Mouse (Mus musculus) retina, adult 2 months (tissue): ENCODE data around the gene Cpne5.
"Not testable (repeated sequence)": the region's sequence is repeated elsewhere in the genome, so short reads cannot be mapped to it uniquely, and the experiment has no call there.

Source experiments
- DNase-seq: peaks from one replicate; pipeline ENCODE4 v3.0.0-alpha.2; 2012; ENCODE audit warnings: low read depth, low spot score

Gene Cpne5

GRCm38 (mm10) chr17:29137906-29138305 lies 100.1 kb downstream of the Cpne5 start:
- no peak for DNase-seq

DNA sequence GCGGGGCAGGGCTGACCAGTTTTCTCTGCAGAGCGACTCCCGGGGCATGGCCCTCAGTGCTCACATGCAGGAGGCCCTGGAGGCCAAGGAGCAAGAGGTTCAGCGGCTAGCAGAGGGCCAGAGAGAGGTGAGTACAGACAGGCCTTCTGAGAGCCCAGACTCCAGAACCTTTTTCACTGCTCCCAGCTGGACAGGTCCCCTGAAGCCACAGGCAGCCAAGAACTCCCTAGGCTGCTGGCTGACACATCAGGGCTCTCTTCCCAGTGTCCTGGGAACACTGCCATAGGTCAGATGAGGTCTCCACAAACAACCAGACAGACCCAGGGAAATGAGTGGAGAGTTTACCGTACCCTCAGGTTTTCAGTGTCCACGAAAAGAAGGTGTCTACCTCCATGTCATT lies 101.7 kb downstream of the Cpne5 start:
- DNase-seq = no peak

DNA sequence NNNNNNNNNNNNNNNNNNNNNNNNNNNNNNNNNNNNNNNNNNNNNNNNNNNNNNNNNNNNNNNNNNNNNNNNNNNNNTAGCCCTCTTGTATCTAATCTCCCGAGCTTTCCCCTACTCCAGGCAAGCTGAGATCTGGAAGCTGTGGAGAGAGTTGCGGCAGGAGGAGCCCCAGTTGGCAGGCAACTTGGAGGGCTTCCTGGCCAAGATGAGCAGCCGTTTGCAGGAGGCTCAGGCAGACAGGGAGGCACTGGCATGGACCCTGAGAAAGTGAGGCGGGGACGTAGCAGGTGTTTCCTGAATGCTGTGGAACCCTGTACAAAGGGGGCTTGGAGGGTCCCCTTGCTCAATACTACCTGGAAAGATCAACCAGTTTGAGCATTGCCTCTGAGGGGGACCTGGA lies 102.9 kb downstream of the Cpne5 start:
- no peak for DNase-seq

GRCm38 (mm10) chr17:29129341-29129740 lies 108.6 kb downstream of the Cpne5 start:
- DNase-seq = no peak

DNA sequence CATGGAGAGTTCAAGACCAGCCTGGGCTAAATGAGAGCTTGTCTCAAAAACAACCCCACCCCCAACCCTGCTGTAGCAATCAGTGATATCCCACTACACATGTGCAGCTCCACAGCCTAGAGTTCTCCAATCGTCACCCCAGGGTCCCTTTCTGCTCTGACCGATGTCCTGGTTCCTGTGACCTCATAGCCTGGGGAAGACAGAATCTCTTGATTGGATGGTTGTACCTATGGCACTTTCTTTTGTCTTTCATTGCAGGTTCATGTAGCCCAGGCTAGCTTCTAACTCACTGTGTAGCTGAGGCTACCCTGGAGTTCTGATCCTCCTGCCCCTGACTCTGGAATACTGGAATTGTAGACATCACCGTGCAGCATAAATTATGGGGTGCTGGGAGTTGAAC lies 111.4 kb downstream of the Cpne5 start:
- DNase-seq = no peak

- DNase-seq = no peak
Measured at GRCm38 (mm10) chr17:29123578-29124174, 114.3 kb downstream of the Cpne5 start.

GRCm38 (mm10) chr17:29122817-29123216 lies 115.2 kb downstream of the Cpne5 start:
- no peak for DNase-seq

GRCm38 (mm10) chr17:29120666-29121065 lies 117.3 kb downstream of the Cpne5 start:
- no peak for DNase-seq

DNA sequence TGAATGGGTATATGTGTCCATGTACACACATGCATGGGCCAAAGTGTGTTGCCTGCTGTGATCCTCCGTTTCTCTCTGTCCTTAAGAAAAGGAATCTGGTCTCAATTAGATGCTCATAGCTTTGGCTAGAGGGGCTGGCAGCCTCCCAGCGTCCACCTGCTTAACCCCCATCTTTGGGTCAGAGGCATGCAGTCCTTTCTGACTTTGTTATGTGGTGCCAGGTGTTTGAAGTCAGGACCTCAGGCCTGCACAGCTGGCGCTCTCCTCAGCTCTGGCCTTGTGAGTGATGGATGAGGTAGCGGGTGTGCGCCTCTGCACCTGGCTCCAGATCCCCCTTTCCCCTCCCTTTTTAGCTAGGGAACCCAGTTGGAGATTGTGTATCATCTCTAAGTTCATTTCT lies 119.9 kb downstream of the Cpne5 start:
- DNase-seq = no peak

GRCm38 (mm10) chr17:29117006-29117648 lies 120.8 kb downstream of the Cpne5 start:
- no peak for DNase-seq

DNA sequence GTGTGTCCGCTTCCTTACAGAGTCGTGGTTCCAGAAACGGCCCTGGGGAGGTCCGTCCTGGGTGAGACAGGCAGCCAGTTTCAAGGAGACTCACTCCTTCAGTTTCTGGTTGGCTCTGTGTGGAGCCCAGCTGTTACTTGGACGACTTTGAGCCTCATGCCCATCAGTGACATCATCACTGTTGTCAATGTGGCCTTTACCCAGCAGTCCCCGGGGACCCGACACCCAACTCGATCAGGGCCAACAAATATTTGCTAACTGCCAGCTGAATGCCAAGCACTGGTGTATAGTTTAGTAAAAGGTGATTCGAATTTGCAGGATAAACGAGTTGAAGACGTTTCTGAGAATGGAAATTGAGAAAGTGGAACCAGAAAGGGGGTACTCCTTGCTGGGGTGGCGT lies 121.9 kb downstream of the Cpne5 start:
- DNase-seq = no peak

GRCm38 (mm10) chr17:29113591-29114352 lies 124.2 kb downstream of the Cpne5 start, which contains the start of gene Rab44:
Gene Rab44 (plus strand): TSS chr17:29114145.
- no peak for DNase-seq

GRCm38 (mm10) chr17:29111332-29111731 lies 126.6 kb downstream of the Cpne5 start:
- no peak for DNase-seq

DNA sequence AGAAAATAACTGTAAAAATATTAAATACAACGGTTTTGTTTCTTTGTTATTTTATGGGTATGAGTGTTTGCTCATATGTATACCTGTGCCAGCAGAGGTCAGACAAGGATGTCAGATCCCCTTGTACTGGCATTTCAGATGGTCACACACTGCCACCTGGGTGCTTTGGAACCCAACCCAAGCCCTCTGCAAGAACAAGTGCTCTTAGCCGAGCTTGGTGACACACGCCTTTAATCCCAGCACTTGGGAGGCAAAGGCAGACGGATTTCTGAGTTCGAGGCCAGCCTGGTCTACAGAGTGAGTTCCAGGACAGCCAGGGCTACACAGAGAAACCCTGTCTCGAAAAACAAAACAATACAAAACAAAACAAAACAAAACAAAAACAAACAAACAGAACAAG lies 127.6 kb downstream of the Cpne5 start:
- DNase-seq = not testable (repeated sequence)
